Mouse (Mus musculus): ENCODE results near the gene Chrna1.

DNA sequence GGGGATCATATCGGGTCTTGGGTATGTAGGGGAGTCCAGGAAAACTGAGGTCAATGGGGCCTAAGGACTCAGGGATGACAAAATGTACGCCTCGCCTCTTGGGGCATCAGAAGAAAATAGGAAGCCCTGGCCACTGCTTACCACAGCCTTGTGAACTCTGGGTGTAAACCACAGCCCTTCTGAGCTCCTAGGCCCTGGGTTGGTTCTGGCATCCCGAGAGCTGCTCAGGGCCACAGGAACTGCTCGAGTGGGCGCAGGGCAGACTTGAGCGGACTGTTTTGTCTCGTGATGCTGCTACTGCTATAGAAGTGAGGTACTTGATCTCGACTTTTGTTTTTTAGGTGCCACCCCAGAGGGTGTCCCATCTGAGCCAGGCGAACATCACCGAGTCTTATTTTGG lies 17.6 kb upstream of the Chrna1 start:
- no peak for TF ChIP-seq CTCF (IDR thresholded peaks at IDR 0.05; ENCODE audit: insufficient read depth, low read length)
- no peak for TF ChIP-seq POLR2A (IDR thresholded peaks at IDR 0.05; ENCODE audit: borderline replicate concordance, extremely low read depth, low read depth, low read length)

All from lung, adult 2 months (tissue).